8 mouse cellular contexts compared by ENCODE assay signal in the genomic region with DNA sequence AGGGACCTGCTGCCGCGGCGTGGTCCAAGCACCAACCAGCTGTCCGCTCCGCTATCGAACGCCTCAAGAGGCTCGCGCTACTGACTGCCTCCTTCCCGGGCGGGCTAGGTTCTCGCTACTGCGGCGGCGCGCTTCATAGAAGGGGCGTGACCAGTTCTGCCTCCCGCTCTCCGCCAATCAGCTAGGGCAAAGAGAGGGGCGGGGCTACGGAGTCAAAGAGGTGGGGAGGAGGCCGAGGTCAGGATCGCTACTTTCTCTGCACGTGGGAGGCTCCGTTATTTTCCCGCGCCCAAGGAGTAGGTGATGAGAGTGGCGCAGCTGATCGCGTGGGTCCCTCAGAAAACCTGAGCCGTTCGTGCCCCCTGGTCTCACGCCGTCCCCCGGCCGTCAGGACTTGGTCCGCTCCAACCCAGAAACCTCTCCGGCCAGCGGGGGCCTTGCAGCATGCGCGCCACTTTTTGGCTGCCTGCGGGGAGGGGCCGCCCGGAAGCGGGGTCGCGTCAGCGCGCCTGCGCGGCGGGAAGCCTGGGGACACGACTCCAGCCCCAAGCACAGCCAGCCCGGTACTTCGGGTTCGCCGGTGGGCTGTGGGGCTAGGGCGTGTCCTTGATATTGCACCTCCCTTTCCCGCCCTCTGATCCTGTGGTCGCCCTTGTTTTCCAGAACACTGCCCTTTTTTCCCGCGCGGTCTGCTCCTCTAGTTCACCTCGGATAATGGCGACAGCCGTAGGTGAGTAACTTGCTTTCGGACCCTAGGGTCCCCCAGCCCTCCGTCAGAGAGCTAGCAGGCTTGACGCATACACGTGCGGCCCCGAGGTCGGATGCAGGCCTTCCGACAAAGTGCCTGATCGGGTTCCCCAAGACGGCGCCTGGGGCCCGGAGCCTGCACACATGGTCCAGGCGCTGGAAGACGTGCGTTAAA. TPM values are rescaled to one million over a fixed set of nuclear protein-coding genes. Genes with fewer than 3 reads are reported as not detected.
DNase-seq lines count a peak whose midpoint lies in the region; ATAC-seq and TF ChIP-seq lines count a peak whose summit lies in the region.

A gene (plus strand): TSS at position 202 of the 922 bp plus-strand sequence.
A gene (minus strand): TSS at position 473 of the 922 bp plus-strand sequence.

- peaks cover 92% of the 10 kb centered on the region for H3K79me2 ChIP-seq in C2C12 (ENCODE audit: control insufficient read depth, insufficient read depth)

- TF ChIP-seq CTCF in C2C12 (IDR thresholded peaks at IDR 0.05; ENCODE audit: control insufficient read depth, insufficient read depth, insufficient read length): no peak
- TF ChIP-seq CTCF in brain, embryonic 14.5 days (IDR thresholded peaks at IDR 0.05; ENCODE audit: borderline replicate concordance, extremely low read depth, insufficient read depth, insufficient read length): no peak
- TF ChIP-seq CTCF in kidney, postnatal 0 days (IDR thresholded peaks at IDR 0.05; ENCODE audit: low read depth): peak; percentile 34

- H3K9me3 ChIP-seq in erythroblast, embryonic 14.5 days (ENCODE audit: control insufficient read depth, low read length): no peaks in the 10 kb centered on the region
- H3K9me3 ChIP-seq in heart, embryonic 12.5 days (replicated peaks): no peaks in the 10 kb centered on the region
- no peaks in the 10 kb centered on the region for H3K9me3 ChIP-seq in kidney, postnatal 0 days (replicated peaks; ENCODE audit: low read length)
- H3K9me3 ChIP-seq in liver, embryonic 11.5 days (ENCODE audit: control insufficient read depth, low read length): no peaks in the 10 kb centered on the region
- no peaks in the 10 kb centered on the region for H3K9me3 ChIP-seq in stomach, embryonic 14.5 days (ENCODE audit: control insufficient read depth, low read depth, low read length)

- peaks cover 78% of the 10 kb centered on the region for H3K4me1 ChIP-seq in erythroblast, embryonic 14.5 days (ENCODE audit: control insufficient read depth)
- peaks cover 60% of the 10 kb centered on the region for H3K4me1 ChIP-seq in heart, embryonic 12.5 days (replicated peaks)
- peaks cover 7% of the 10 kb centered on the region; the same call in 1 of the 2 replicates for H3K4me1 ChIP-seq in kidney, postnatal 0 days (replicated peaks; ENCODE audit: insufficient read depth, low read length)
- H3K4me1 ChIP-seq in liver, embryonic 11.5 days (replicated peaks; ENCODE audit: control insufficient read depth, insufficient read depth, low read length): peaks cover 30% of the 10 kb centered on the region
- peaks cover 25% of the 10 kb centered on the region for H3K4me1 ChIP-seq in stomach, embryonic 14.5 days (ENCODE audit: control insufficient read depth, insufficient read depth, low read length)

- H3K36me3 ChIP-seq in C2C12 (ENCODE audit: control insufficient read depth, insufficient read depth): peaks cover 28% of the 10 kb centered on the region
- peaks cover 54% of the 10 kb centered on the region for H3K36me3 ChIP-seq in erythroblast, embryonic 14.5 days (ENCODE audit: control insufficient read depth)
- peaks cover 22% of the 10 kb centered on the region for H3K36me3 ChIP-seq in heart, embryonic 12.5 days
- 0 out of 2 replicates have a peak, but pooled peaks cover 6% of the 10 kb centered on the region for H3K36me3 ChIP-seq in kidney, postnatal 0 days (ENCODE audit: insufficient read depth, low read length)
- H3K36me3 ChIP-seq in liver, embryonic 11.5 days (ENCODE audit: control insufficient read depth, insufficient read depth, low read length): peaks cover 11% of the 10 kb centered on the region; the same call in 1 of the 2 replicates
- H3K36me3 ChIP-seq in stomach, embryonic 14.5 days (ENCODE audit: control insufficient read depth, insufficient read depth, low read length): peaks cover 10% of the 10 kb centered on the region; the same call in 1 of the 2 replicates

- peak within 1 kb of the TSS; percentile 91 for H3K27ac ChIP-seq in heart, embryonic 12.5 days (ENCODE audit: poor library complexity, severe bottlenecking)
- H3K27ac ChIP-seq in kidney, postnatal 0 days: peak within 1 kb of the TSS; percentile 90
- peak within 1 kb of the TSS; percentile 82 for H3K27ac ChIP-seq in liver, embryonic 11.5 days (ENCODE audit: low read depth, low read length)
- peak within 1 kb of the TSS; percentile 88 for H3K27ac ChIP-seq in stomach, embryonic 14.5 days (ENCODE audit: low read length)

- peak within 1 kb of the TSS; percentile 91 for H3K9ac ChIP-seq in heart, embryonic 12.5 days
- H3K9ac ChIP-seq in kidney, postnatal 0 days (ENCODE audit: low read depth, low read length): peak within 1 kb of the TSS; percentile 72
- peak within 1 kb of the TSS; percentile 91 for H3K9ac ChIP-seq in liver, embryonic 11.5 days (ENCODE audit: low read depth, low read length)
- H3K9ac ChIP-seq in stomach, embryonic 14.5 days (replicated peaks; ENCODE audit: low read depth, low read length): peak within 1 kb of the TSS; percentile 66

- WGBS in heart, embryonic 12.5 days: under 1% methylated on average over 81 of the region's 81 CpGs
- under 1% methylated on average over 75 of the region's 81 CpGs for WGBS in kidney, postnatal 0 days
- under 1% methylated on average over 81 of the region's 81 CpGs for WGBS in liver, embryonic 11.5 days
- under 1% methylated on average over 80 of the region's 81 CpGs for WGBS in stomach, embryonic 14.5 days

- H3K79me3 ChIP-seq in C2C12 (ENCODE audit: low read depth): peaks cover 82% of the 10 kb centered on the region

- peak within 1 kb of the TSS; percentile 73 for H3ac ChIP-seq in C2C12 (ENCODE audit: control insufficient read depth, insufficient read length, low read depth)

- H3K27me3 ChIP-seq in C2C12 (ENCODE audit: control insufficient read depth, insufficient read depth, insufficient read length): no peaks in the 10 kb centered on the region
- no peaks in the 10 kb centered on the region for H3K27me3 ChIP-seq in erythroblast, embryonic 14.5 days (ENCODE audit: control insufficient read depth)
- no peaks in the 10 kb centered on the region for H3K27me3 ChIP-seq in heart, embryonic 12.5 days (replicated peaks)
- no peaks in the 10 kb centered on the region for H3K27me3 ChIP-seq in kidney, postnatal 0 days (ENCODE audit: insufficient read depth, low read length)
- no peaks in the 10 kb centered on the region for H3K27me3 ChIP-seq in liver, embryonic 11.5 days (replicated peaks; ENCODE audit: control insufficient read depth, insufficient read depth, low read length)
- no peaks in the 10 kb centered on the region for H3K27me3 ChIP-seq in stomach, embryonic 14.5 days (ENCODE audit: control insufficient read depth, insufficient read depth, low read length)

- H3K4me3 ChIP-seq in C2C12 (ENCODE audit: insufficient read depth, poor library complexity, severe bottlenecking): peak within 1 kb of the TSS; percentile 81
- peak within 1 kb of the TSS; percentile 84 for H3K4me3 ChIP-seq in erythroblast, embryonic 14.5 days (replicated peaks)
- peak within 1 kb of the TSS; percentile 91 for H3K4me3 ChIP-seq in heart, embryonic 12.5 days
- peak within 1 kb of the TSS; percentile 68 for H3K4me3 ChIP-seq in kidney, postnatal 0 days (replicated peaks; ENCODE audit: low read depth, low read length)
- H3K4me3 ChIP-seq in liver, embryonic 11.5 days (ENCODE audit: low read depth, low read length): peak within 1 kb of the TSS; percentile 84
- H3K4me3 ChIP-seq in stomach, embryonic 14.5 days (ENCODE audit: low read depth, low read length): peak within 1 kb of the TSS; percentile 70

- peak within 1 kb of the TSS; percentile 97 for H3K4me2 ChIP-seq in heart, embryonic 12.5 days
- H3K4me2 ChIP-seq in kidney, postnatal 0 days (ENCODE audit: low read length): peak within 1 kb of the TSS; percentile 92
- H3K4me2 ChIP-seq in liver, embryonic 11.5 days: peak within 1 kb of the TSS; percentile 73
- peak within 1 kb of the TSS; percentile 82 for H3K4me2 ChIP-seq in stomach, embryonic 14.5 days (replicated peaks; ENCODE audit: low read depth, low read length)

- DNase-seq in brain, embryonic 14.5 days (ENCODE audit: low read depth): peak; percentile 99
- DNase-seq in kidney, postnatal 0 days (ENCODE audit: low spot score): peak; percentile 100
- peak; percentile 99 for DNase-seq in liver, embryonic 11.5 days (ENCODE audit: low spot score)
- peak; percentile 99 for DNase-seq in naive thymus-derived CD4-positive, alpha-beta T cell, adult 2 months (ENCODE audit: low read depth)

- ATAC-seq in heart, embryonic 12.5 days (ENCODE audit: insufficient number of reproducible peaks, low FRiP score): peak; percentile 98
- ATAC-seq in kidney, postnatal 0 days (replicated peaks; ENCODE audit: low FRiP score, low read depth): peak; percentile 97
- peak; percentile 93 for ATAC-seq in liver, embryonic 11.5 days (replicated peaks; ENCODE audit: low FRiP score)
- peak; percentile 96 for ATAC-seq in stomach, embryonic 14.5 days (ENCODE audit: insufficient number of reproducible peaks, insufficient read depth, low FRiP score, low read depth)

- peak; percentile 50; the same call in 1 of the 2 replicates for TF ChIP-seq POLR2A in brain, embryonic 14.5 days (IDR thresholded peaks at IDR 0.05; ENCODE audit: borderline replicate concordance, extremely low read depth, insufficient read depth, insufficient read length, poor library complexity, severe bottlenecking)

TF ChIP-seq in C2C12, 6 proteins besides CTCF, POLR2A, EP300 and RAD21:
- peak; percentile 1 for TF ChIP-seq USF1 (IDR thresholded peaks at IDR 0.05; ENCODE audit: low read depth)
- no peak for TF ChIP-seq CEBPB (IDR thresholded peaks at IDR 0.05; ENCODE audit: low read depth)
- TF ChIP-seq MYOG (IDR thresholded peaks at IDR 0.05; ENCODE audit: control insufficient read depth, extremely low read depth, insufficient read length): no peak
- peak; percentile 87 for TF ChIP-seq MAX (IDR thresholded peaks at IDR 0.05)
TF ChIP-seq in C2C12: peak in this region for 2.

RNA-seq across cellular contexts. Expression of the first gene that starts in this region (rescaled TPM):
- polyA plus RNA-seq in C2C12 (2012; fragmentation: generic; extraction: Trizol): 115 TPM
- polyA plus RNA-seq in brain, embryonic 14.5 days (2012; rRNA removed): 94.4 and 103 TPM in 2 replicates
- 5.0 and 5.7 TPM in 2 replicates for polyA plus RNA-seq in erythroblast, embryonic 14.5 days (2012)
- polyA plus RNA-seq in heart, embryonic 12.5 days (2016; fragmentation: Nextera tagmentation; extraction: Ambion mirVana): 243 and 251 TPM in 2 replicates
- 252 and 279 TPM in 2 replicates for polyA plus RNA-seq in kidney, postnatal 0 days (2015; fragmentation: Nextera tagmentation; extraction: Ambion mirVana)
- polyA plus RNA-seq in liver, embryonic 11.5 days (2014; fragmentation: Nextera tagmentation; extraction: Ambion mirVana): 357 and 393 TPM in 2 replicates
- polyA plus RNA-seq in stomach, embryonic 14.5 days (2014; fragmentation: Nextera tagmentation; extraction: Ambion mirVana): 244 and 254 TPM in 2 replicates

RNA-seq across cellular contexts. Expression of the second gene that starts in this region (rescaled TPM):
- 19.5 TPM for polyA plus RNA-seq in C2C12 (2012; fragmentation: generic; extraction: Trizol)
- 9.3 and 10.3 TPM in 2 replicates for polyA plus RNA-seq in brain, embryonic 14.5 days (2012; rRNA removed)
- polyA plus RNA-seq in erythroblast, embryonic 14.5 days (2012): 0.37 and 0.49 TPM in 2 replicates
- 33.2 and 34.1 TPM in 2 replicates for polyA plus RNA-seq in heart, embryonic 12.5 days (2016; fragmentation: Nextera tagmentation; extraction: Ambion mirVana)
- polyA plus RNA-seq in kidney, postnatal 0 days (2015; fragmentation: Nextera tagmentation; extraction: Ambion mirVana): 35.9 and 37.6 TPM in 2 replicates
- polyA plus RNA-seq in liver, embryonic 11.5 days (2014; fragmentation: Nextera tagmentation; extraction: Ambion mirVana): 73.0 and 87.1 TPM in 2 replicates
- polyA plus RNA-seq in stomach, embryonic 14.5 days (2014; fragmentation: Nextera tagmentation; extraction: Ambion mirVana): 29.1 and 31.6 TPM in 2 replicates

Comparison
In these comparisons a context has a peak if more than half of its experiments do, and no peak if none do; other contexts are left out.
1. Peak in every context shown above with its lines: DNase-seq, ATAC-seq, H3K4me3 ChIP-seq and H3K27ac ChIP-seq.
2. RNA of the first gene that starts in this region (polyA plus RNA-seq): 357 to 393 TPM in liver, embryonic 11.5 days, 252 to 279 TPM in kidney, postnatal 0 days, 244 to 254 TPM in stomach, embryonic 14.5 days, 243 to 251 TPM in heart, embryonic 12.5 days, 115 TPM in C2C12 (single experiment) and 94.4 to 103 TPM in brain, embryonic 14.5 days; 5.0 to 5.7 TPM in erythroblast, embryonic 14.5 days; every median in the first group is over 10 times any median in the second.